Mouse (Mus musculus) left cerebral cortex, adult 6 months (tissue): ENCODE results near the gene Eps8l2. TPM values are rescaled to one million over a fixed set of nuclear protein-coding genes. Genes with fewer than 3 reads are reported as not detected.

ENCODE experiments used
- long read RNA-seq, 2 experiments: library from polyadenylated mRNA; unstranded; transcript quantifications; one replicate each; pipeline ENCODE4 v2.0.0; 2019 to 2020
- polyA plus RNA-seq: library from polyadenylated mRNA; unstranded; fragments of <200 nt; fragmentation: Nextera tagmentation; gene quantifications from 2 replicates; pipeline ENCODE4 v1.2.3, GENCODE M21; 2021

The Eps8l2 gene
- polyA plus RNA-seq, result 3.2 and 5.2 TPM in 2 replicates
- long read RNA-seq, experiment 1, partial matches to known transcripts, result 1 of 4 reads
- long read RNA-seq, experiment 1, other reads (novel, unspliced or antisense), result 2 of 4 reads
- long read RNA-seq, experiment 2, partial matches to known transcripts, result 2 of 7 reads
- long read RNA-seq, experiment 2, other reads (novel, unspliced or antisense), result 5 of 7 reads

GRCm38 (mm10) chr7:141338576-141339131 lies at the start of gene Eps8l2:
Eps8l2 (plus strand) TSS chr7:141338880.

GRCm38 (mm10) chr7:141291921-141292582 lies 46.6 kb upstream of the Eps8l2 start, which contains the start of gene Drd4:
Drd4 (plus strand) TSS chr7:141292006.

GRCm38 (mm10) chr7:141327469-141328372 lies 11.0 kb upstream of the Eps8l2 start, which contains the start of the genes Deaf1 and Tmem80:
Deaf1 (minus strand) TSS chr7:141327690.
Tmem80 (plus strand) TSS chr7:141327739.

GRCm38 (mm10) chr7:141391625-141392551 lies 53.2 kb downstream of the Eps8l2 start, which contains the start of gene Taldo1:
Taldo1 (plus strand) TSS chr7:141392199.

Other genes with a start within 250 kb of the Eps8l2 start
- 2.1 TPM in 2 replicates for gene Sigirr, start 238.3 kb upstream of the Eps8l2 start, polyA plus RNA-seq
- gene Ano9, start 221.1 kb upstream of the Eps8l2 start, polyA plus RNA-seq, result not detected in 2 replicates
- 33.2 and 42.7 TPM in 2 replicates for gene Ptdss2, start 216.5 kb upstream of the Eps8l2 start, polyA plus RNA-seq
- gene Rnh1, start 166.0 kb upstream of the Eps8l2 start, polyA plus RNA-seq, result 51.2 and 65.7 TPM in 2 replicates
- gene Hras, start 144.9 kb upstream of the Eps8l2 start, polyA plus RNA-seq, result 68.2 and 284 TPM in 2 replicates
- 3.4 and 3.9 TPM in 2 replicates for gene Lrrc56, start 144.7 kb upstream of the Eps8l2 start, polyA plus RNA-seq
- not detected in 2 replicates for gene Lmntd2, start 124.8 kb upstream of the Eps8l2 start, polyA plus RNA-seq
- gene Rassf7, start 123.0 kb upstream of the Eps8l2 start, polyA plus RNA-seq, result 1.9 and 2.6 TPM in 2 replicates
- 17.9 and 20.5 TPM in 2 replicates for gene Phrf1, start 110.1 kb upstream of the Eps8l2 start, polyA plus RNA-seq
- gene Irf7, start 72.4 kb upstream of the Eps8l2 start, polyA plus RNA-seq, result 2.1 and 4.0 TPM in 2 replicates
- gene Cdhr5, start 62.1 kb upstream of the Eps8l2 start, polyA plus RNA-seq, result not detected in 2 replicates
- 0.45 and 0.78 TPM in 2 replicates for gene Sct, start 59.7 kb upstream of the Eps8l2 start, polyA plus RNA-seq
- gene Drd4, start 46.9 kb upstream of the Eps8l2 start, polyA plus RNA-seq, result 0.55 and 0.61 TPM in 2 replicates
- gene Deaf1, start 11.2 kb upstream of the Eps8l2 start, polyA plus RNA-seq, result 54.9 and 58.5 TPM in 2 replicates
- gene Tmem80, start 11.1 kb upstream of the Eps8l2 start, polyA plus RNA-seq, result 33.0 and 33.7 TPM in 2 replicates
- 241 and 260 TPM in 2 replicates for gene Taldo1, start 53.3 kb downstream of the Eps8l2 start, polyA plus RNA-seq
- gene Gatd1, start 75.3 kb downstream of the Eps8l2 start, polyA plus RNA-seq, result 38.8 and 54.8 TPM in 2 replicates
- 211 and 240 TPM in 2 replicates for gene Cend1, start 90.6 kb downstream of the Eps8l2 start, polyA plus RNA-seq
- 82.6 and 134 TPM in 2 replicates for gene Slc25a22, start 99.0 kb downstream of the Eps8l2 start, polyA plus RNA-seq
- gene Pidd1, start 105.1 kb downstream of the Eps8l2 start, polyA plus RNA-seq, result 0.28 and 0.41 TPM in 2 replicates
- 2,138 and 2,186 TPM in 2 replicates for gene Rplp2, start 108.5 kb downstream of the Eps8l2 start, polyA plus RNA-seq
- gene Pnpla2, start 116.3 kb downstream of the Eps8l2 start, polyA plus RNA-seq, result 14.2 and 16.1 TPM in 2 replicates
- 3.8 and 5.6 TPM in 2 replicates for gene Cracr2b, start 122.2 kb downstream of the Eps8l2 start, polyA plus RNA-seq
- gene Cd151, start 128.5 kb downstream of the Eps8l2 start, polyA plus RNA-seq, result 19.9 and 43.0 TPM in 2 replicates
- 81.1 and 93.5 TPM in 2 replicates for gene Polr2l, start 136.3 kb downstream of the Eps8l2 start, polyA plus RNA-seq
- 24.3 and 26.7 TPM in 2 replicates for gene Tspan4, start 136.4 kb downstream of the Eps8l2 start, polyA plus RNA-seq
- gene Chid1, start 201.0 kb downstream of the Eps8l2 start, polyA plus RNA-seq, result 50.6 and 67.4 TPM in 2 replicates
- 81.2 and 127 TPM in 2 replicates for gene Ap2a2, start 223.3 kb downstream of the Eps8l2 start, polyA plus RNA-seq